Mouse (Mus musculus) testis, adult 2 months (tissue): ENCODE measurements at regions not wholly inside any gene's neighbourhood (a gene's known extent, or its start where the extent isn't known, plus 50 kb on each side); places are given as distances from the start of the nearest gene placed in this dataset.

Experiments
- CTCF ChIP-seq: fragments of 200-500 bp; IDR thresholded peaks from 2 replicates; pipeline ENCODE4 v1.5.1; 2012; ENCODE audit warnings: low read depth, mild to moderate bottlenecking, inconsistent platforms, low read length, moderate library complexity; ENCODE audit not compliant: control insufficient read depth, insufficient read depth, insufficient replicate concordance
- POLR2A ChIP-seq: fragments of 200-500 bp; IDR thresholded peaks from 2 replicates; pipeline ENCODE4 v1.6.1; 2012; ENCODE audit warnings: low read depth, mild to moderate bottlenecking, inconsistent platforms, low read length, moderate library complexity; ENCODE audit not compliant: control insufficient read depth

GRCm38 (mm10) chr8:91863505-91863904 is 61.6 kb upstream of the Irx3 start:
- no peak for TF ChIP-seq CTCF
- TF ChIP-seq POLR2A, result no peak
